Mouse (Mus musculus): ENCODE results near the gene Dtx1.

DNA sequence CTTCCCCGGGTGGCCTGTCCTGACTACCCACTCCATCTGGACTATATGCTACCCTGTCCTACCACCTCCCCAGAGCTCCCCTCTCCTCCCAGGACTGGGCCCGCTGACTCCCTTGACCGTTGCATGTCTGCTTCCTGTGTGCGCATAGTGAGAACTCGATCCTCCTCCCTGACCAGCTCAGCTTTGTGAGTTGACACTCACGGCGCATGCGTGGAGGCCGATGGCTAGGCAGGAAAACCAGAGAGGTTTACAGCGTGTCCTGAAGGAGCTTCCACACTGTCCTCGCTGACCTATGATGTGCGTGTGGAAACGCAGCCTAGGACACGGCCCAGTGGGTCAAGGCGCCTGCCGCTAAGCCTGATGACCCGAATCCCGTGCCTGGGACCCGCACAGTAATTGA, 19.7 kb downstream of the Dtx1 start:
- no peak for TF ChIP-seq HCFC1 (IDR thresholded peaks at IDR 0.05; ENCODE audit: low read depth, low read length)
- no peak for TF ChIP-seq EP300 (IDR thresholded peaks at IDR 0.05; ENCODE audit: low read depth in 1 of 2, low read length in 2 of 2)
- no peak for TF ChIP-seq CTCF (IDR thresholded peaks at IDR 0.05 in 2 of 3, conservative IDR thresholded peaks at IDR 0.05 in 1 of 3; ENCODE audit: control insufficient read depth in 1 of 3, insufficient read depth in 1 of 3, low read depth in 2 of 3, low read length in 3 of 3, poor library complexity in 1 of 3, severe bottlenecking in 1 of 3)
- no peak for TF ChIP-seq CHD2 (IDR thresholded peaks at IDR 0.05; ENCODE audit: low read length)
- no peak for TF ChIP-seq BHLHE40 (IDR thresholded peaks at IDR 0.05; ENCODE audit: borderline replicate concordance, low read depth, low read length)

All from MEL (cell line).